Mouse (Mus musculus) ovary, adult 18-20 months (tissue): Measurements from ENCODE around the gene Epha3.

ENCODE experiments used
- DNase-seq: peaks from one replicate; pipeline ENCODE4 v3.0.0; 2022; ENCODE audit warnings: low spot score, mixed read lengths

Epha3 gene

DNA sequence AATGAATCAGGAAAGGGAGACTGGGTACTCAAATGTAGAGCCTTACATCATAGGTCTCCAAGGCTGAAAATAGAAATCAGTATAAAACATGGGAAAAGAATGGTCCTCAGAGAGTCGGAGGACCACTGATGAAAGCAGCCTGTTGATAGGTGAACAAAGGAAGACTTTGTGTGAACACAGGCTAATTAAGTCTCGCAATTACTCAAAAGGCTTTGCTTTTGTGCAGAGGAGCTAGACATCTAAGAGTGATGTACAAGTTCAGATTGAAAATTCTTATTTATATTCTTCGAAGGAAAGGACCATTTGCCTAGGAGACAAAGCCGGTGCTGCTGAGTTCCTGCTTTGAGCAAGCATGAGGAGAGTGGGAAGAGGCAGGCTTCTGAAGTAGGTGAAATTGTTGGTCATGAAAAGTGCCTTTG is 363.0 kb downstream of the Epha3 start:
- no peak for DNase-seq
